Mouse (Mus musculus) bone marrow, adult 2 months (tissue): ENCODE data around the gene Ralgapa2.

Experiments used
- CTCF ChIP-seq: fragments of 200-500 bp; IDR thresholded peaks from 2 replicates; pipeline ENCODE4 v1.5.1; 2011; ENCODE audit warnings: low read length, control low read depth; ENCODE audit not compliant: control insufficient read depth, insufficient read depth
- POLR2A ChIP-seq: fragments of 200-500 bp; IDR thresholded peaks from 2 replicates; pipeline ENCODE4 v1.6.1; 2011; ENCODE audit warnings: low read depth, mild to moderate bottlenecking, control low read depth, low read length, borderline replicate concordance; ENCODE audit not compliant: control insufficient read depth

- TF ChIP-seq CTCF, result no peak
- TF ChIP-seq POLR2A, result no peak
These were observed 36.1 kb downstream of the Ralgapa2 start for GRCm38 (mm10) chr2:146476001-146476400.
